Mouse (Mus musculus) liver, embryonic 16.5 days (tissue): ENCODE results near the gene Sppl3. TPM values are rescaled to one million over a fixed set of nuclear protein-coding genes. Genes with fewer than 3 reads are reported as not detected.
A peak's percentile ranks its signal among the peaks of the same experiment; 100 is the strongest.

ENCODE experiments used
- ATAC-seq: fragments of 200-750 bp; cut with Nextera tagmentation; 2 replicates; pipeline ENCODE4 v1.8.0; 2017; ENCODE audit warnings: low read depth, mild to moderate bottlenecking, moderate number of reproducible peaks, moderate library complexity
- H3K27ac ChIP-seq: fragments of 300-500 bp; sonication (generic); 2 replicates; pipeline ENCODE4 v1.5.1; 2014; ENCODE audit warnings: mild to moderate bottlenecking, low read length
- H3K27me3 ChIP-seq: fragments of 300-500 bp; sonication (generic); 2 replicates; pipeline ENCODE4 v1.6.1; 2014; ENCODE audit warnings: low read depth, low read length, mixed read lengths; ENCODE audit not compliant: control insufficient read depth, insufficient read depth
- H3K36me3 ChIP-seq: fragments of 300-500 bp; sonication (generic); 2 replicates; pipeline ENCODE4 v1.6.1; 2014; ENCODE audit warnings: mild to moderate bottlenecking; ENCODE audit not compliant: control insufficient read depth, insufficient read depth
- H3K4me1 ChIP-seq: fragments of 300-500 bp; sonication (generic); 2 replicates; pipeline ENCODE4 v1.6.1; 2014; ENCODE audit warnings: low read depth, low read length, mixed read lengths; ENCODE audit not compliant: control insufficient read depth
- H3K4me2 ChIP-seq: fragments of 300-500 bp; sonication (generic); 2 replicates; pipeline ENCODE4 v1.6.1; 2014; ENCODE audit warnings: low read depth, low read length, mixed read lengths
- H3K4me3 ChIP-seq: fragments of 300-500 bp; sonication (generic); 2 replicates; pipeline ENCODE4 v1.5.1; 2014; ENCODE audit warnings: low read depth, mild to moderate bottlenecking, low read length
- H3K9ac ChIP-seq: fragments of 300-500 bp; sonication (generic); 2 replicates; pipeline ENCODE4 v1.6.1; 2014; ENCODE audit warnings: low read depth, low read length
- H3K9me3 ChIP-seq: fragments of 300-500 bp; sonication (generic); replicated peaks from 2 replicates; pipeline ENCODE4 v1.6.1; 2016; ENCODE audit warnings: low read length; ENCODE audit not compliant: control insufficient read depth
- WGBS: fragments of 180-500 bp; shearing (Covaris S2); extraction: QIAGEN DNeasy Blood & Tissue Kit; methylation state at CpG from one replicate; pipeline ENCODE4 v1.1.7; 2014; ENCODE audit not compliant: insufficient replicate concordance; 5-methylcytosine and 5-hydroxymethylcytosine counted together
- polyA plus RNA-seq: library from polyadenylated mRNA; unstranded; fragments of >200 nt; fragmentation: Nextera tagmentation; extraction: Ambion mirVana; gene quantifications from 2 replicates; pipeline ENCODE4 v1.2.1, GENCODE M21; 2015

The Sppl3 gene
- polyA plus RNA-seq, 1 experiment from 2014 or later: 3.2 TPM

- Histone ChIP-seq H3K4me2 (peak within 1 kb of the TSS; percentile 93), H3K9ac (peak within 1 kb of the TSS; percentile 74), H3K4me1 (peaks cover 8% of the 10 kb centered on the region), H3K27ac (peak within 1 kb of the TSS; percentile 14; the same call in 1 of the 2 replicates), H3K27me3 (no peaks in the 10 kb centered on the region; the same call in none of the 2 replicates), H3K4me3 (peak within 1 kb of the TSS; percentile 79), H3K36me3 (no peaks in the 10 kb centered on the region), H3K9me3 (no peaks in the 10 kb centered on the region)
- WGBS: under 1% methylated on average over 72 of the region's 81 CpGs
- peak; percentile 95 for ATAC-seq
These were observed 123.6 kb downstream of the Sppl3 start, which contains the start of gene Unc119b for GRCm38 (mm10) chr5:115134234-115135165. Unc119b (minus strand) TSS chr5:115134975.

DNA sequence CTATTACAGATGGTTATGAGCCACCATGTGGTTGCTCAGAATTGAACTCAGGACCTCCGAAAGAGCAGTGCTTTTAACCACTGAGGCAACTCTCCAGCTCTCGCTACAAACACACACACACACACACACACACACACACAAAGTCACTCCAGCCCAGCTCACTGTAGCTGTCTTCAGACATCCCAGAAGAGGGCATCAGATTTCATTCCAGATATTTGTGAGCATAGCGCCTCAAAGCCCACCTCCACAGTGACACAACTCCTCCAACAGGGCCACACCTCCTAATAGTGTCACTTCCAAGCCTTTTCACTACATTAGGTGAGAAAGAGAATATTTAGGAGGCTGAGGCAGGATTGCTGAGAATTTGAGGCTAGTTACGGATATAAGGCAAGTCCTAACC, 128.2 kb downstream of the Sppl3 start:
- peaks cover 2% of the 10 kb centered on the region; the same call in 1 of the 2 replicates for H3K4me1 ChIP-seq
- H3K4me3 ChIP-seq: no peak overlapping the region
- 60% methylated on average over 4 of the region's 4 CpGs for WGBS

GRCm38 (mm10) chr5:115140726-115141125, 129.8 kb downstream of the Sppl3 start:
- 49% methylated on average over 3 of the region's 3 CpGs for WGBS
- Histone ChIP-seq H3K27ac (no peak overlapping the region), H3K36me3 (no peaks in the 10 kb centered on the region; the same call in 1 of the 2 replicates), H3K4me3 (no peak overlapping the region), H3K4me1 (no peaks in the 10 kb centered on the region), H3K27me3 (no peaks in the 10 kb centered on the region; the same call in none of the 2 replicates), H3K4me2 (no peak overlapping the region), H3K9me3 (no peaks in the 10 kb centered on the region), H3K9ac (no peak overlapping the region)
- no peak for ATAC-seq

More for the DNA sequence above, 128.2 kb downstream of the Sppl3 start:
- no peaks in the 10 kb centered on the region; the same call in none of the 2 replicates for H3K27me3 ChIP-seq
- H3K9me3 ChIP-seq: no peaks in the 10 kb centered on the region
- H3K9ac ChIP-seq: no peak overlapping the region
- no peak overlapping the region for H3K4me2 ChIP-seq
- H3K36me3 ChIP-seq: no peaks in the 10 kb centered on the region
- H3K27ac ChIP-seq: no peak overlapping the region
- no peak for ATAC-seq

GRCm38 (mm10) chr5:115142166-115142697, 131.3 kb downstream of the Sppl3 start:
- H3K9ac ChIP-seq: no peak overlapping the region
- H3K27me3 ChIP-seq: no peaks in the 10 kb centered on the region; the same call in 1 of the 2 replicates
- no peaks in the 10 kb centered on the region for H3K9me3 ChIP-seq
- H3K27ac ChIP-seq: no peak overlapping the region
- WGBS: 79% methylated on average over 9 of the region's 9 CpGs
- H3K4me2 ChIP-seq: no peak overlapping the region
- ATAC-seq: no peak
- H3K36me3 ChIP-seq: peaks cover 5% of the 10 kb centered on the region
- no peaks in the 10 kb centered on the region for H3K4me1 ChIP-seq
- H3K4me3 ChIP-seq: no peak overlapping the region

DNA sequence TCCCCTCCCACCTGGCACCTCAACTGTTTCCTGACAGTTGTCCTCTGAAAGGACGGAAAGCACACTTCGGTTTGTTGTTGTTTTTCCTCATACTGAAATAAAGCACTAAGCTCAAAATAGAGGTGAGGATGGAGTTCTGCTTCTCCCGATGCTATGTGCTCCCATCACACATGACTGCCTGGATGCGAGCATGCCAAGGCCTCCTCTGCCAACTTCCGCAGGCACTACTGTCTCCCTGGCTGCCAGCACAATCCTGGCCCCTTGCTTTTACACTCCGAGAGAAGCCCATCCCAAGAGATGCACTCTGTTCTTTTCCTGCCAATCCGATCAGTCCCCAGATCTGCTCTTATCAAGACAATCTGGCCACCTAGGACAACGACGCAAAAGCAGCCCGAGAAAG, 132.6 kb downstream of the Sppl3 start:
- H3K9ac ChIP-seq: no peak overlapping the region
- no peaks in the 10 kb centered on the region for H3K4me1 ChIP-seq
- no peak overlapping the region for H3K27ac ChIP-seq
- ATAC-seq: no peak
- WGBS: 74% methylated on average over 10 of the region's 10 CpGs
- H3K27me3 ChIP-seq: no peaks in the 10 kb centered on the region
- no peaks in the 10 kb centered on the region for H3K9me3 ChIP-seq
- H3K4me2 ChIP-seq: no peak overlapping the region
- peaks cover 17% of the 10 kb centered on the region for H3K36me3 ChIP-seq
- H3K4me3 ChIP-seq: no peak overlapping the region

GRCm38 (mm10) chr5:115144471-115144870, 133.5 kb downstream of the Sppl3 start:
- 66% methylated on average over 6 of the region's 6 CpGs for WGBS
- no peak overlapping the region for H3K4me3 ChIP-seq
- no peak overlapping the region for H3K4me2 ChIP-seq
- no peaks in the 10 kb centered on the region for H3K4me1 ChIP-seq
- no peak overlapping the region for H3K9ac ChIP-seq
- H3K9me3 ChIP-seq: no peaks in the 10 kb centered on the region
- H3K36me3 ChIP-seq: peaks cover 21% of the 10 kb centered on the region
- H3K27ac ChIP-seq: no peak overlapping the region
- H3K27me3 ChIP-seq: no peaks in the 10 kb centered on the region
- ATAC-seq: no peak

DNA sequence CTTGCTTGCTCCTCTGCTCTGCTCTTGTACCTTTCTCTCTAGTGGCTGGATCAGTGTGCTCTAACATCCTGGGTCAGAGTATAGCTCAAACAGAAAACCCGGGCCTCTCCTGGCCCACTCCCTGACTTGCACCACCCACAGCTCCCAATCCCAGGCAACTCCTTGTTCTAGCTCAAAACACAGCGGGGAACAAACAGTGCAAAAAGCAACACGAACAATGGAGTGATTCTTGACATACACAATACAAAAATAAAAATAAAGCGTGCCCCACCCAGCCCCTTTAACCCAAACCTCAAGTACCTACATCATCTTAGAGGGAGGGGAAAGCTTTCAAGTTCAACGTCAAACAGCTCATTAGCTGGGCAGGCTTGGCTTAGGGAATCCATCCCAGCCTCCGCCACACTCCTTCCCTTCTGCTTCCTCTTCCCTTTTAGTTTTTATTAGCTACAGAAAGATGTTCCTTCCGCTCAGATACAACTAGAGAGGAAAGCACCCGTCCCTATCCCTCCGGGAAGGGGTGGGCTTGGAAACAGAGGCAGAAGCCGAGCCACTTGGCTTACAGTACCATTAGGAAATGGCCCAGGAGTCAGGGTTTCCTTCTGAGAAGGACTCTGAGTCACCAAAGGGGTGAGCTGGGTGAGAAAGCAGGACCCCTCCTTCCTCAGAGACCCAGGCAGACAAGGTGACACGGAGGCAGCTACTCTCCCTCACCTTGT, 134.5 kb downstream of the Sppl3 start:
- H3K27me3 ChIP-seq: no peaks in the 10 kb centered on the region
- no peaks in the 10 kb centered on the region for H3K4me1 ChIP-seq
- no peak overlapping the region for H3K27ac ChIP-seq
- H3K4me2 ChIP-seq: no peak overlapping the region
- no peak overlapping the region for H3K4me3 ChIP-seq
- H3K9ac ChIP-seq: no peak overlapping the region
- WGBS: 74% methylated on average over 11 of the region's 11 CpGs
- H3K9me3 ChIP-seq: no peaks in the 10 kb centered on the region
- peaks cover 31% of the 10 kb centered on the region for H3K36me3 ChIP-seq
- no peak for ATAC-seq

- H3K4me3 ChIP-seq: no peak overlapping the region
- H3K4me1 ChIP-seq: no peaks in the 10 kb centered on the region; the same call in 1 of the 2 replicates
- H3K36me3 ChIP-seq: peaks cover 35% of the 10 kb centered on the region
- no peak overlapping the region for H3K4me2 ChIP-seq
- no peaks in the 10 kb centered on the region for H3K27me3 ChIP-seq
- 65% methylated on average over 6 of the region's 6 CpGs for WGBS
- no peaks in the 10 kb centered on the region for H3K9me3 ChIP-seq
- no peak overlapping the region for H3K27ac ChIP-seq
- no peak for ATAC-seq
- no peak overlapping the region for H3K9ac ChIP-seq
These were observed 135.2 kb downstream of the Sppl3 start for GRCm38 (mm10) chr5:115145976-115146746.
